Mouse (Mus musculus) lung, adult 2 months (tissue): ENCODE measurements around the gene Msi1.

ENCODE experiments used
- CTCF ChIP-seq: fragments of 200-500 bp; IDR thresholded peaks from 2 replicates; pipeline ENCODE4 v1.5.1; 2011; ENCODE audit warnings: mild to moderate bottlenecking, low read length, control low read depth; ENCODE audit not compliant: insufficient read depth
- POLR2A ChIP-seq: fragments of 200-500 bp; IDR thresholded peaks from 2 replicates; pipeline ENCODE4 v1.6.1; 2011; ENCODE audit warnings: low read depth, mild to moderate bottlenecking, control low read depth, low read length, borderline replicate concordance; ENCODE audit errors: extremely low read depth

- TF ChIP-seq CTCF (no peak), POLR2A (no peak)
These were observed 6.5 kb downstream of the Msi1 start for GRCm38 (mm10) chr5:115435755-115436379.
